ENCODE assay signal across 15 mouse cellular contexts in genomic region chr3:48586145-48586544, GRCm38 (mm10).
A peak's percentile ranks its signal among the peaks of the same experiment; 100 is the strongest.
DNase-seq lines count a peak whose midpoint lies in the region; ATAC-seq and TF ChIP-seq lines count a peak whose summit lies in the region.
"Had no signal": no experiment of that assay in that cellular context is flagged by ENCODE, and none has a peak within 500 bp of the region (broad histone marks: within the 10 kb centered on the region; RNA-seq: fewer than 3 reads in every experiment).

No protein-coding gene starts in this region.

- no peaks in the 10 kb centered on the region for H3K4me1 ChIP-seq in kidney, embryonic 16.5 days (ENCODE audit: insufficient read depth, low read length)
- H3K4me1 ChIP-seq in forebrain, embryonic 13.5 days = peaks cover 8% of the 10 kb centered on the region
- peaks cover 0 to 3% of the 10 kb centered on the region in 2 experiments; a peak in 1 of 4 replicates for H3K4me1 ChIP-seq in liver, embryonic 14.5 days (replicated peaks; ENCODE audit: control insufficient read depth in 2 of 2, insufficient read depth in 2 of 2, low read length in 1 of 2)
- H3K4me1 ChIP-seq: embryonic facial prominence, embryonic 13.5 days; hindbrain, embryonic 15.5 days had no signal

- no peak for TF ChIP-seq CTCF in brain, embryonic 14.5 days (IDR thresholded peaks at IDR 0.05; ENCODE audit: borderline replicate concordance, extremely low read depth, insufficient read depth, insufficient read length)
- TF ChIP-seq CTCF in liver, embryonic 14.5 days (IDR thresholded peaks at IDR 0.05; ENCODE audit: low read depth) = no peak

- DNase-seq in kidney, postnatal 10 days = no peak
- DNase-seq in brain, embryonic 14.5 days (ENCODE audit: low read depth) = peak; percentile 71
- peak in 2 of 3 experiments; percentile 7 to 12 for DNase-seq in liver, embryonic 14.5 days (ENCODE audit: low read depth in 3 of 3, low spot score in 3 of 3)
- no peak for DNase-seq in ovary, postnatal 14 days (ENCODE audit: low spot score)
- DNase-seq in layer of hippocampus, postnatal 10 days (ENCODE audit: low spot score in 2 of 2) = no peak
- DNase-seq: cerebellum, postnatal 10 days; lung, adult 18-20 months; retina, postnatal 1 day; spleen, adult 18-20 months; thymus, postnatal 25 days had no signal

- no peaks in the 10 kb centered on the region for H3K27me3 ChIP-seq in kidney, embryonic 16.5 days (ENCODE audit: insufficient read depth, low read length)
- H3K27me3 ChIP-seq in forebrain, embryonic 13.5 days = no peaks in the 10 kb centered on the region
- H3K27me3 ChIP-seq in liver, embryonic 14.5 days (ENCODE audit: control insufficient read depth, insufficient read depth, low read length) = no peaks in the 10 kb centered on the region
- H3K27me3 ChIP-seq: embryonic facial prominence, embryonic 13.5 days; hindbrain, embryonic 15.5 days had no signal

- no peak overlapping the region for H3K27ac ChIP-seq in kidney, embryonic 16.5 days (ENCODE audit: low read length)
- no peak overlapping the region for H3K27ac ChIP-seq in forebrain, embryonic 13.5 days
- H3K27ac ChIP-seq in liver, embryonic 14.5 days = no peak overlapping the region
- H3K27ac ChIP-seq: embryonic facial prominence, embryonic 13.5 days; hindbrain, embryonic 15.5 days; macrophage had no signal

- TF ChIP-seq EP300 in liver, embryonic 14.5 days (IDR thresholded peaks at IDR 0.05; ENCODE audit: low read depth) = no peak

- H3K4me2 ChIP-seq in kidney, embryonic 16.5 days (replicated peaks; ENCODE audit: low read depth, low read length) = no peak overlapping the region
- no peak overlapping the region for H3K4me2 ChIP-seq in forebrain, embryonic 13.5 days
- H3K4me2 ChIP-seq in liver, embryonic 14.5 days (ENCODE audit: low read depth) = no peak overlapping the region
- H3K4me2 ChIP-seq: embryonic facial prominence, embryonic 13.5 days; hindbrain, embryonic 15.5 days had no signal

- no peak for TF ChIP-seq POLR2A in brain, embryonic 14.5 days (IDR thresholded peaks at IDR 0.05; ENCODE audit: borderline replicate concordance, extremely low read depth, insufficient read depth, insufficient read length, poor library complexity, severe bottlenecking)

- no peaks in the 10 kb centered on the region for H3K9me3 ChIP-seq in kidney, embryonic 16.5 days (ENCODE audit: low read length)
- no peaks in the 10 kb centered on the region for H3K9me3 ChIP-seq in forebrain, embryonic 13.5 days (replicated peaks)
- no peaks in the 10 kb centered on the region for H3K9me3 ChIP-seq in liver, embryonic 14.5 days (ENCODE audit: control insufficient read depth, low read length)
- H3K9me3 ChIP-seq: embryonic facial prominence, embryonic 13.5 days; hindbrain, embryonic 15.5 days had no signal

- H3K4me3 ChIP-seq in kidney, embryonic 16.5 days (ENCODE audit: low read length) = no peak overlapping the region
- no peak overlapping the region for H3K4me3 ChIP-seq in forebrain, embryonic 13.5 days
- H3K4me3 ChIP-seq in liver, embryonic 14.5 days (ENCODE audit: insufficient read depth in 1 of 2, low read depth in 2 of 2, low read length in 2 of 2) = no peak overlapping the region
- H3K4me3 ChIP-seq: embryonic facial prominence, embryonic 13.5 days; hindbrain, embryonic 15.5 days had no signal

- no peaks in the 10 kb centered on the region for H3K36me3 ChIP-seq in kidney, embryonic 16.5 days (ENCODE audit: insufficient read depth, low read length)
- no peaks in the 10 kb centered on the region for H3K36me3 ChIP-seq in forebrain, embryonic 13.5 days (ENCODE audit: poor library complexity, severe bottlenecking)
- H3K36me3 ChIP-seq in liver, embryonic 14.5 days (replicated peaks; ENCODE audit: control insufficient read depth, insufficient read depth, low read depth) = no peaks in the 10 kb centered on the region
- H3K36me3 ChIP-seq: embryonic facial prominence, embryonic 13.5 days; hindbrain, embryonic 15.5 days had no signal

- WGBS in kidney, embryonic 16.5 days = 13% methylated on average over 1 of the region's 1 CpGs
- 25% methylated on average over 1 of the region's 1 CpGs for WGBS in forebrain, embryonic 13.5 days
- WGBS in liver, embryonic 14.5 days (ENCODE audit: insufficient replicate concordance) = 50% methylated on average over 1 of the region's 1 CpGs

- H3K9ac ChIP-seq in kidney, embryonic 16.5 days (replicated peaks; ENCODE audit: low read length) = no peak overlapping the region
- no peak overlapping the region for H3K9ac ChIP-seq in forebrain, embryonic 13.5 days
- H3K9ac ChIP-seq in liver, embryonic 14.5 days (replicated peaks) = no peak overlapping the region
- H3K9ac ChIP-seq: embryonic facial prominence, embryonic 13.5 days; hindbrain, embryonic 15.5 days had no signal

- ATAC-seq in kidney, embryonic 16.5 days (ENCODE audit: low FRiP score, low TSS enrichment) = peak; percentile 27; the same call in 1 of the 2 replicates
- ATAC-seq in forebrain, embryonic 13.5 days = peak; percentile 67; the same call in 1 of the 2 replicates
- ATAC-seq in liver, embryonic 14.5 days (ENCODE audit: insufficient read depth) = peak; percentile 47; the same call in 1 of the 2 replicates

Comparison
In these comparisons a context has a peak if more than half of its experiments do, and no peak if none do; other contexts are left out.
1. DNase-seq: peak in brain, embryonic 14.5 days (single experiment) and liver, embryonic 14.5 days (2 of 3); none in kidney, postnatal 10 days (single experiment), ovary, postnatal 14 days (single experiment) and layer of hippocampus, postnatal 10 days (0 of 2).
2. Peak in every context shown above with its lines, with median percentiles within 50 percentile points of each other: ATAC-seq.